ENCODE assay signal across 23 mouse cellular contexts in genomic region chr1:19473561-19473960, GRCm38 (mm10).
A peak's percentile ranks its signal among the peaks of the same experiment; 100 is the strongest.
DNase-seq lines count a peak whose midpoint lies in the region; ATAC-seq and TF ChIP-seq lines count a peak whose summit lies in the region.
"Had no signal": no experiment of that assay in that cellular context is flagged by ENCODE, and none has a peak within 500 bp of the region (broad histone marks: within the 10 kb centered on the region; RNA-seq: fewer than 3 reads in every experiment).

No protein-coding gene starts in this region.

- DNase-seq in hindbrain, embryonic 14.5 days (ENCODE audit: low spot score): no peak
- DNase-seq in kidney, adult 2 months: peak; percentile 63
- DNase-seq in kidney, postnatal 25 days: no peak
- DNase-seq in gastrocnemius, adult 2 months: no peak
- DNase-seq in midbrain, embryonic 11.5 days (ENCODE audit: low spot score, missing footprints): no peak
- DNase-seq: adrenal gland, adult 8-10 months; adrenal gland, postnatal 25 days; cerebellum, adult 18-20 months; cerebellum, adult 9-10 months; cerebellum, postnatal 14 days; gastrocnemius, postnatal 10 days; gastrocnemius, postnatal 36 days; heart, adult 2 months; heart, postnatal 14 days; heart, postnatal 4 days had no signal

- H3K4me2 ChIP-seq in hindbrain, embryonic 12.5 days (replicated peaks): no peak overlapping the region
- no peak overlapping the region for H3K4me2 ChIP-seq in hindbrain, embryonic 14.5 days (replicated peaks)
- H3K4me2 ChIP-seq in kidney, embryonic 16.5 days (replicated peaks; ENCODE audit: low read depth, low read length): no peak overlapping the region
- H3K4me2 ChIP-seq in midbrain, embryonic 11.5 days: no peak overlapping the region
- H3K4me2 ChIP-seq in intestine, postnatal 0 days (replicated peaks; ENCODE audit: low read depth): no peak overlapping the region
- H3K4me2 ChIP-seq: forebrain, embryonic 15.5 days; heart, embryonic 13.5 days had no signal

- WGBS in hindbrain, embryonic 12.5 days: 20% methylated on average over 1 of the region's 1 CpGs
- 10% methylated on average over 1 of the region's 1 CpGs for WGBS in hindbrain, embryonic 14.5 days
- 23% methylated on average over 1 of the region's 1 CpGs for whole genome bisulfite sequencing in kidney, adult 2 months
- 24% methylated on average over 1 of the region's 1 CpGs for WGBS in kidney, embryonic 16.5 days
- WGBS in midbrain, embryonic 11.5 days: 47% methylated on average over 1 of the region's 1 CpGs
- WGBS in intestine, postnatal 0 days: 23% methylated on average over 1 of the region's 1 CpGs

- no peaks in the 10 kb centered on the region for H3K27me3 ChIP-seq in hindbrain, embryonic 12.5 days
- H3K27me3 ChIP-seq in hindbrain, embryonic 14.5 days (ENCODE audit: control insufficient read depth, insufficient read depth, low read length): no peaks in the 10 kb centered on the region
- H3K27me3 ChIP-seq in kidney, adult 2 months (replicated peaks; ENCODE audit: control insufficient read depth, insufficient read depth, low read length): no peaks in the 10 kb centered on the region
- H3K27me3 ChIP-seq in kidney, embryonic 16.5 days (ENCODE audit: insufficient read depth, low read length): no peaks in the 10 kb centered on the region
- no peaks in the 10 kb centered on the region for H3K27me3 ChIP-seq in midbrain, embryonic 11.5 days (ENCODE audit: control insufficient read depth, insufficient read depth, low read length)
- H3K27me3 ChIP-seq in intestine, postnatal 0 days (replicated peaks; ENCODE audit: control insufficient read depth, insufficient read depth, low read length): no peaks in the 10 kb centered on the region
- H3K27me3 ChIP-seq: forebrain, embryonic 15.5 days; heart, embryonic 13.5 days had no signal

- no peak overlapping the region for H3K4me3 ChIP-seq in hindbrain, embryonic 12.5 days
- no peak overlapping the region for H3K4me3 ChIP-seq in hindbrain, embryonic 14.5 days (replicated peaks; ENCODE audit: low read length)
- H3K4me3 ChIP-seq in kidney, adult 2 months (ENCODE audit: insufficient read depth, low read depth, low read length): no peak overlapping the region
- no peak overlapping the region for H3K4me3 ChIP-seq in kidney, embryonic 16.5 days (ENCODE audit: low read length)
- H3K4me3 ChIP-seq in gastrocnemius, adult 2 months: no peak overlapping the region
- no peak overlapping the region for H3K4me3 ChIP-seq in midbrain, embryonic 11.5 days (ENCODE audit: low read depth, low read length)
- no peak overlapping the region for H3K4me3 ChIP-seq in intestine, postnatal 0 days (ENCODE audit: low read depth, low read length)
- H3K4me3 ChIP-seq: forebrain, embryonic 15.5 days; heart, adult 2 months; heart, embryonic 10.5 days; heart, embryonic 13.5 days had no signal

- TF ChIP-seq POLR2A in kidney, adult 2 months (IDR thresholded peaks at IDR 0.05; ENCODE audit: low read depth, low read length): no peak

- intact Hi-C loops in gastrocnemius, adult 2 months (cut with DNase I): no loop called here

- no peaks in the 10 kb centered on the region for H3K36me3 ChIP-seq in hindbrain, embryonic 12.5 days
- no peaks in the 10 kb centered on the region for H3K36me3 ChIP-seq in hindbrain, embryonic 14.5 days (replicated peaks; ENCODE audit: control insufficient read depth, insufficient read depth)
- H3K36me3 ChIP-seq in kidney, adult 2 months (ENCODE audit: control insufficient read depth, insufficient read depth, low read length): no peaks in the 10 kb centered on the region
- no peaks in the 10 kb centered on the region for H3K36me3 ChIP-seq in kidney, embryonic 16.5 days (ENCODE audit: insufficient read depth, low read length)
- no peaks in the 10 kb centered on the region for H3K36me3 ChIP-seq in midbrain, embryonic 11.5 days (ENCODE audit: control insufficient read depth, insufficient read depth, low read length)
- no peaks in the 10 kb centered on the region for H3K36me3 ChIP-seq in intestine, postnatal 0 days (ENCODE audit: control insufficient read depth, insufficient read depth)
- H3K36me3 ChIP-seq: forebrain, embryonic 15.5 days; heart, embryonic 10.5 days; heart, embryonic 13.5 days had no signal

- H3K9ac ChIP-seq in hindbrain, embryonic 12.5 days: no peak overlapping the region
- no peak overlapping the region for H3K9ac ChIP-seq in hindbrain, embryonic 14.5 days
- H3K9ac ChIP-seq in kidney, embryonic 16.5 days (replicated peaks; ENCODE audit: low read length): no peak overlapping the region
- H3K9ac ChIP-seq in midbrain, embryonic 11.5 days (ENCODE audit: low read length): no peak overlapping the region
- H3K9ac ChIP-seq in intestine, postnatal 0 days (ENCODE audit: low read depth, low read length): no peak overlapping the region
- H3K9ac ChIP-seq: forebrain, embryonic 15.5 days; heart, embryonic 13.5 days had no signal

- no peaks in the 10 kb centered on the region for H3K4me1 ChIP-seq in hindbrain, embryonic 12.5 days
- no peaks in the 10 kb centered on the region for H3K4me1 ChIP-seq in hindbrain, embryonic 14.5 days (replicated peaks; ENCODE audit: control insufficient read depth, insufficient read depth, low read length)
- no peaks in the 10 kb centered on the region; the same call in 1 of the 2 replicates for H3K4me1 ChIP-seq in kidney, adult 2 months (ENCODE audit: control insufficient read depth, insufficient read depth, low read length)
- no peaks in the 10 kb centered on the region for H3K4me1 ChIP-seq in kidney, embryonic 16.5 days (ENCODE audit: insufficient read depth, low read length)
- H3K4me1 ChIP-seq in midbrain, embryonic 11.5 days (ENCODE audit: control insufficient read depth, insufficient read depth, low read length): no peaks in the 10 kb centered on the region
- H3K4me1 ChIP-seq in intestine, postnatal 0 days (replicated peaks; ENCODE audit: control insufficient read depth, insufficient read depth, low read length): no peaks in the 10 kb centered on the region
- H3K4me1 ChIP-seq: forebrain, embryonic 15.5 days; heart, embryonic 10.5 days; heart, embryonic 13.5 days had no signal

- ATAC-seq in hindbrain, embryonic 12.5 days (ENCODE audit: low FRiP score): 0 out of 2 replicates have a peak, but pooled peaks have one; percentile 61
- ATAC-seq in hindbrain, embryonic 14.5 days (ENCODE audit: low FRiP score): no peak
- 0 out of 2 replicates have a peak, but pooled peaks have one; percentile 46 for ATAC-seq in kidney, embryonic 16.5 days (ENCODE audit: low FRiP score, low TSS enrichment)
- ATAC-seq in midbrain, embryonic 11.5 days (ENCODE audit: low FRiP score): no peak
- no peak for ATAC-seq in intestine, postnatal 0 days
- ATAC-seq: activated CD4-positive, CD25-positive, alpha-beta regulatory T cell, adult 4 months; forebrain, embryonic 15.5 days; hindbrain, embryonic 16.5 days had no signal

- H3K27ac ChIP-seq in hindbrain, embryonic 12.5 days: no peak overlapping the region
- H3K27ac ChIP-seq in hindbrain, embryonic 14.5 days: no peak overlapping the region
- peak overlapping the region; percentile 95 for H3K27ac ChIP-seq in kidney, adult 2 months (ENCODE audit: insufficient read depth, low read depth, low read length)
- no peak overlapping the region for H3K27ac ChIP-seq in kidney, embryonic 16.5 days (ENCODE audit: low read length)
- no peak overlapping the region for H3K27ac ChIP-seq in gastrocnemius, adult 2 months
- no peak overlapping the region for H3K27ac ChIP-seq in midbrain, embryonic 11.5 days (ENCODE audit: low read depth, low read length)
- no peak overlapping the region for H3K27ac ChIP-seq in intestine, postnatal 0 days (ENCODE audit: low read depth, low read length)
- H3K27ac ChIP-seq: forebrain, embryonic 15.5 days; heart, adult 2 months; heart, embryonic 10.5 days; heart, embryonic 13.5 days had no signal

- TF ChIP-seq CTCF in kidney, adult 2 months (conservative IDR thresholded peaks at IDR 0.05; ENCODE audit: insufficient read depth, insufficient read length, low read depth, low read length): no peak
- TF ChIP-seq CTCF in gastrocnemius, adult 2 months (IDR thresholded peaks at IDR 0.05): no peak
- no peak for TF ChIP-seq CTCF in intestine, postnatal 0 days (IDR thresholded peaks at IDR 0.05; ENCODE audit: low read depth)

- no peaks in the 10 kb centered on the region for H3K9me3 ChIP-seq in hindbrain, embryonic 12.5 days (replicated peaks)
- H3K9me3 ChIP-seq in hindbrain, embryonic 14.5 days (ENCODE audit: control insufficient read depth, low read length): no peaks in the 10 kb centered on the region
- H3K9me3 ChIP-seq in kidney, embryonic 16.5 days (ENCODE audit: low read length): no peaks in the 10 kb centered on the region
- H3K9me3 ChIP-seq in midbrain, embryonic 11.5 days (ENCODE audit: control insufficient read depth, low read length): no peaks in the 10 kb centered on the region
- H3K9me3 ChIP-seq in intestine, postnatal 0 days (ENCODE audit: control insufficient read depth): no peaks in the 10 kb centered on the region
- H3K9me3 ChIP-seq: forebrain, embryonic 15.5 days; heart, embryonic 10.5 days; heart, embryonic 13.5 days had no signal

Comparison
In these comparisons a context has a peak if more than half of its experiments do, and no peak if none do; other contexts are left out.
1. ATAC-seq: peak in hindbrain, embryonic 12.5 days (single experiment) and kidney, embryonic 16.5 days (single experiment); none in hindbrain, embryonic 14.5 days (single experiment), midbrain, embryonic 11.5 days (single experiment) and intestine, postnatal 0 days (single experiment).